Mouse (Mus musculus) testis, adult 2 months (tissue): ENCODE data around the gene Dcps.

ENCODE experiments used
- CTCF ChIP-seq: fragments of 200-500 bp; IDR thresholded peaks from 2 replicates; pipeline ENCODE4 v1.5.1; 2012; ENCODE audit warnings: low read depth, mild to moderate bottlenecking, inconsistent platforms, low read length, moderate library complexity; ENCODE audit not compliant: control insufficient read depth, insufficient read depth, insufficient replicate concordance
- POLR2A ChIP-seq: fragments of 200-500 bp; IDR thresholded peaks from 2 replicates; pipeline ENCODE4 v1.6.1; 2012; ENCODE audit warnings: low read depth, mild to moderate bottlenecking, inconsistent platforms, low read length, moderate library complexity; ENCODE audit not compliant: control insufficient read depth

DNA sequence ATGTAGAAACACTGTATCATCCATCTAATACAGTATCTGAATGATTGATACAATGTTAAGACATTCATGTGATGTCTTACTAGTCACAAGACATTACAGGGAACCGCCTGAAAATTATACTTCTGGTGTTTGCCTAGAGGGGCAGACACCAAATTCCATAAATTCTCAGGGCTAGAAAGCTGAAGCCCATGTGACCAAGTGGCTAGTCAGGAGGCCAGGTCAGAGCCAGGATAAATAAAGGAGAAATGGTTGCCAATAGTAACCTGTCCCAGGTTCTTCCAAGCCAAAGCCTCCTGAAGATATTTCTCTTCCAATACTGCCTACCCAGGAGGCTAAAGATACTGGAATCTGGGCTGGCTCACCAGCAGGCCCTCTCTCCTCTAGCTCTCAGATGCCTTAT lies 80.1 kb downstream of the Dcps start:
- TF ChIP-seq CTCF (no peak), POLR2A (no peak)
